Mouse (Mus musculus): ENCODE data around the gene Uqcrfs1. TPM values are rescaled to one million over a fixed set of nuclear protein-coding genes. Genes with fewer than 3 reads are reported as not detected.

Uqcrfs1 gene
- 287 and 288 TPM in 2 replicates for polyA plus RNA-seq (2015; fragmentation: Nextera tagmentation; extraction: Ambion mirVana)

DNA sequence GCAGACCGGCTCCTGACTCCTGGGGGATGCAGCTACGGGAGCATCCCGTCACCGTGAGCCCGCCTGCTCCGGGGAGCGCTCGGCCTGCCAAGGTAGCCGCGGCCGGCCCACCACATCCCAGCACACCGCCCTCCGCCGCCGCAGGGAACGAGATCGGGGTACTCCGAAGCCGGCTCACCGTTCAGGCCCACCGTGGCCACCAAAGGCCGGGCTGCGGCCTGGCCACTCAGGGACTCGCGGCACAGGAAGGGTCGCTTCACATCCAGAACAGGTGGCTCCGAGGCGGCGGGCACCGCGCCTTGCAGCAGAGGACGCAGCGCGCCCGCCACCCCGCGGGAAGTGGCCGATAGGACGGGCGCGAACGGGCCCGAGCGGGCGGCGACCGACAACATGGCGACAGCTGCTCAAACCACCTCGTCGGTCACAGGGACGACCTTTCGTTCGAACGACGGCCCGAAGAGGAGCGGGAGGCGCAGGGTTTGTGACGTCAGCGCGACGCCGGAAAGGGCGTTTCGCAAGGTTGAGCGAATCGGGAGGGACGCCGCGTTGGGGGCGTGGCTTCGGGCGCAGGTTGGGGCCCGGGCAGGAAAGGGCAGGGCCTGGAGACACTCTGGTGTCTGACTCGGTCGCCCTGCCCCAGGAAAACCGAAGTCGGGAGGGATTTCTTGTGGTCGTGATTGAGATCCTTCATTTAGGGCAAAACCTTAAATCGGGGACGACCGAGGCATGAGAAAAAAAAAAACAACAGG lies at the start of gene Uqcrfs1:
TSS of gene Uqcrfs1 (minus strand) at position 507 of the 749 bp plus-strand sequence.
- peaks cover 5% of the 10 kb centered on the region for H3K36me3 ChIP-seq
- ATAC-seq (ENCODE audit: low FRiP score, low read depth), result peak; percentile 99
- under 1% methylated on average over 82 of the region's 82 CpGs for WGBS
- no peaks in the 10 kb centered on the region for H3K9me3 ChIP-seq
- H3K4me1 ChIP-seq (replicated peaks), result peaks cover 15% of the 10 kb centered on the region
- H3K4me2 ChIP-seq, result peak within 1 kb of the TSS; percentile 67
- H3K27ac ChIP-seq (replicated peaks), result peak within 1 kb of the TSS; percentile 76
- H3K4me3 ChIP-seq, result peak within 1 kb of the TSS; percentile 58
- H3K27me3 ChIP-seq, result no peaks in the 10 kb centered on the region
- H3K9ac ChIP-seq, result peak within 1 kb of the TSS; percentile 73

DNA sequence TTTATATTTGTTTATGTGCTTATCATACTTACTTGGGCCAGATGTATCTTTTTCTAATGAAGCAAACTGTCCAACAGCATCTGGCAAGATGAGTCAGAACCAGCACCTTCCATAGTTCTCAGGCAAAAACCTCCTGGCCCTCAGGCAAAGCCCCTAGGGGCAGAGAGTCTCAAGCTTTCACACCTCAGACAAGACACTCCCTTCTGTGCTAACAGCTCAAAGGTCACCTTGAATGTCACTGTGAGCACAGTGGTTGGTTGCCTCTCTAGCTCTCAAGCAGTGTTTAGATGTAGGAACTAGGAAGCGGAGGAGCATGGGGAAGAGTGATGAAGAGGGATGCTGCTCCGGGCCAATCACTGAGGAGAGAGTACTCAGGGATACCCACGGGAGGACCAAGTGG lies 40.6 kb upstream of the Uqcrfs1 start:
- Histone ChIP-seq H3K36me3 (no peaks in the 10 kb centered on the region), H3K9ac (no peak overlapping the region), H3K27ac (replicated peaks) (no peak overlapping the region), H3K4me2 (no peak overlapping the region), H3K4me1 (replicated peaks) (no peaks in the 10 kb centered on the region), H3K4me3 (no peak overlapping the region), H3K27me3 (no peaks in the 10 kb centered on the region), H3K9me3 (no peaks in the 10 kb centered on the region)
- no peak for ATAC-seq (ENCODE audit: low FRiP score, low read depth)
- 91% methylated on average over 3 of the region's 3 CpGs for WGBS

DNA sequence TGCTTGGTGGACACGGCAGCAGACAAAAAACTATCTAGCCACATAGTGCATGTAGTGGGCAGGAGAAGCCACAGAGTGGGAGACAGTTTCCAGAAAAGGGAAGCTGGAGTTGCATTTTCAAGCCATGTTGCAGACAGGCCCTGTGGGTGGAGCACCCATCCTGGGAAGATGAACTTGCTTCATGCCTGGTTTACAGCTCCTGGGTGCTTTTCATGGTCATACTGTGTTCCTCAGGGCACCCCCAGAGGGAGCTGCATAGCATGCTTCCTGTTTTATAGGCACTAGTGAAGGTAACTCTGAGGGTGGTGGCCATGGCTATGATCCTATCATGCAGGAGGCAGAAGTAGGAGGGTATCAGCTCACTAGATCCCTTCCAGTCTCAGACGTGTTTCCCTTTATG lies 37.4 kb upstream of the Uqcrfs1 start:
- no peak overlapping the region for H3K27ac ChIP-seq (replicated peaks)
- ATAC-seq (ENCODE audit: low FRiP score, low read depth), result no peak
- no peaks in the 10 kb centered on the region for H3K36me3 ChIP-seq
- no peaks in the 10 kb centered on the region for H3K9me3 ChIP-seq
- H3K9ac ChIP-seq, result no peak overlapping the region
- no peaks in the 10 kb centered on the region for H3K4me1 ChIP-seq (replicated peaks)
- H3K4me3 ChIP-seq, result no peak overlapping the region
- H3K4me2 ChIP-seq, result no peak overlapping the region
- no peaks in the 10 kb centered on the region for H3K27me3 ChIP-seq
- 70% methylated on average over 2 of the region's 2 CpGs for WGBS

DNA sequence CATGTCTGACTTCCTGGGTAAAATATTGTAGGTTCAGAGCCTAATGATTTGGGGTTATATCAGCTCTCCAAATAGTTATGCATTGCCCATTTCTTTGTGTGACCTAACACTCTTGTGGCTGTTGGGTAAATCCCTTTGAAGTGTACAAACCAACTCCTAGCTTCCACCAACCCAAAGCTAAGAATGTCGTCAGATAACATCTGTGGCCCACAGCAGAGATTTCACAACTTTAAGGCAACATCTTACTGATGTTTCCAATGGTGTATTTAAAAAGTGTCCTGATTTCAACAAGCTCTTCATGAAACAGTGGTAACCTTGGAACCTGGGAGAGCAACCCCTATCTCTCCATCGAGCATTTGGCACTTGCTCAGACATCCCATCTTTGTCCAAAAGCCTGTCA lies 33.6 kb upstream of the Uqcrfs1 start:
- WGBS, result 87% methylated on average over 2 of the region's 2 CpGs
- Histone ChIP-seq H3K27ac (replicated peaks) (no peak overlapping the region), H3K36me3 (no peaks in the 10 kb centered on the region), H3K9ac (no peak overlapping the region), H3K4me1 (replicated peaks) (no peaks in the 10 kb centered on the region), H3K4me3 (no peak overlapping the region), H3K27me3 (no peaks in the 10 kb centered on the region), H3K9me3 (no peaks in the 10 kb centered on the region), H3K4me2 (no peak overlapping the region)
- no peak for ATAC-seq (ENCODE audit: low FRiP score, low read depth)

DNA sequence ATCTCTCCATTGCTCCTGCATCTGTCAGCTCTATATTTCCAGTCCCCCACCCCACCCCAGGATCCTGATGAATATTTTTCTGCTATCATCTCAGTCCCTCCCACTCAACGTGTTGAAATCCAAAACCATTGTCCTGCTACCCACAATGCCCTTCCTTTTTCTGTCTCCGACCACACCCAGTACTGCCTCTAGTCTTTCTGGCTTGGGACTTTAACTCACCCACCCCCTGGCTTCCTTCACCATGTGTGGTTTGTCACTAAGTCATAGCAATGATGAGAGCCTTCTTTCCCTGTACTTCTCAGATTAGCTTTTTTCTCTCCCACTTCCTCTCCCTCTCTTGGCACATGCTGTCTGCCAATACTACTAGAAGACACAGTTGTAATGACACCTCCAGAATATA lies 31.7 kb upstream of the Uqcrfs1 start:
- Histone ChIP-seq H3K36me3 (no peaks in the 10 kb centered on the region), H3K9me3 (no peaks in the 10 kb centered on the region), H3K4me1 (replicated peaks) (no peaks in the 10 kb centered on the region), H3K4me3 (no peak overlapping the region), H3K27ac (replicated peaks) (no peak overlapping the region), H3K4me2 (no peak overlapping the region), H3K27me3 (no peaks in the 10 kb centered on the region), H3K9ac (no peak overlapping the region)
- ATAC-seq (ENCODE audit: low FRiP score, low read depth), result no peak
- WGBS, result 74% methylated on average over 2 of the region's 2 CpGs

DNA sequence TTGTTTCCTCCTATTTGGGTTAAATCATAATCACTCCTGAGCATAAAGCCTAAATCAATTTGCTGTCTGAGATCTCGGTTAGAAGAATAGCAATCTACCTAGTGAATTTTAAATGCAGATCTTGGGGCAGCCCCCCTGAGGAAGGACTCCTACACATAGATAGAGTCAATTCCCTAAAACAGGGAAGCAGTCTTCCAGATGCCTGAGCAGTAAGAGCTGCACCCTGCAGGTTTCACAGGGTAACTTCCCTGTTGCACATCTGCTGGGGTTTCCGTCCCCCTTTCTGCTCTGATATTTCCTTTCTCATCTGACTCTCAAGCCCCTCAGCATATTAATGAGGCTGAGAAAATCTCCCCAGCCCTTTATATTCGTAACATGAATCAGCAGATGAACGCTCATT lies 27.8 kb upstream of the Uqcrfs1 start:
- WGBS, result 60% methylated on average over 4 of the region's 4 CpGs
- no peak for ATAC-seq (ENCODE audit: low FRiP score, low read depth)
- Histone ChIP-seq H3K4me2 (no peak overlapping the region), H3K27ac (replicated peaks) (no peak overlapping the region), H3K9me3 (no peaks in the 10 kb centered on the region), H3K36me3 (no peaks in the 10 kb centered on the region), H3K27me3 (no peaks in the 10 kb centered on the region), H3K4me1 (replicated peaks) (no peaks in the 10 kb centered on the region), H3K9ac (no peak overlapping the region), H3K4me3 (no peak overlapping the region)

DNA sequence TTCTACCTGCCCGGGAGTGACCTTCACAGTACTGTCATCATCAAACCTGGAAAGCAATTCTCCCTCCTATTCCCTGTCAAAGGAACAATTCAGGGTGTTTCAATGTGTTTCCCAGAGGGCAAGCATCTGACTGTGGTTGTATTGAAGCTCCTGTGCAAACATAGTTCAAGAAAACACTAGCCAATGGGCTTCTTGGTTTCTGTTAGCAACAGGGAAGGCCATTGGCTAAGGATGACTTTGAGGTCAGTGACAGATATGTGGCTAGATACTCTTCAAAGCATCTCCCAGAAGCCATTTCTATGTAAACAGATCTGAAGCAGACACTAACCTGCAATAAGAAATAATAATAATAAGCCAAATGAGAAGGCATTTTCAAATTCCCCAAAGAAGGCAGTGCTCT lies 25.0 kb upstream of the Uqcrfs1 start:
- no peak overlapping the region for H3K4me3 ChIP-seq
- no peak overlapping the region for H3K9ac ChIP-seq
- H3K27me3 ChIP-seq, result no peaks in the 10 kb centered on the region
- H3K27ac ChIP-seq (replicated peaks), result no peak overlapping the region
- H3K4me2 ChIP-seq, result no peak overlapping the region
- no peaks in the 10 kb centered on the region for H3K36me3 ChIP-seq
- H3K9me3 ChIP-seq, result no peaks in the 10 kb centered on the region
- no peak for ATAC-seq (ENCODE audit: low FRiP score, low read depth)
- WGBS, result 90% methylated on average over 1 of the region's 1 CpGs
- H3K4me1 ChIP-seq (replicated peaks), result no peaks in the 10 kb centered on the region

DNA sequence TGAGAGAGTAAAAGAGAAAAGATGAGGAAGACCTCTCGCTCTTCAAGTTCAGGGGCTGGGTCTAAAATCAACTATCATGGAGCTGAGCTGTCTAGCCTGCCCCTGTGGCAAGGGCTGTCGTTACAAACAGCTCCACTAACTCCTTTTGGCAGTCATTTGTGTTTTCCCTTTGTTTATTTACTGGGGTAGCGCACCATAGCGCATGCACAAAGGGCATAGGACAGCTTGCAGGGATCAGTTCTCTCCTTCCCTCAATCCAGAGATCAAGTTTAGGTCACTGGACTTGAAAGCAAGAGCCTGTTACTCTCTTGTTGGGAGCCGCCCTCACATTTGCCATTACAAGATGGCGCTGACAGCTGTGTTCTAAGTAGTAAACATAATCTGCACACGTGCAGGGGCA lies 22.4 kb upstream of the Uqcrfs1 start:
- H3K36me3 ChIP-seq, result no peaks in the 10 kb centered on the region
- no peaks in the 10 kb centered on the region for H3K9me3 ChIP-seq
- ATAC-seq (ENCODE audit: low FRiP score, low read depth), result no peak
- no peak overlapping the region for H3K4me2 ChIP-seq
- no peak overlapping the region for H3K27ac ChIP-seq (replicated peaks)
- no peak overlapping the region for H3K9ac ChIP-seq
- no peaks in the 10 kb centered on the region for H3K4me1 ChIP-seq (replicated peaks)
- 66% methylated on average over 7 of the region's 7 CpGs for WGBS
- H3K27me3 ChIP-seq, result no peaks in the 10 kb centered on the region
- H3K4me3 ChIP-seq, result no peak overlapping the region

DNA sequence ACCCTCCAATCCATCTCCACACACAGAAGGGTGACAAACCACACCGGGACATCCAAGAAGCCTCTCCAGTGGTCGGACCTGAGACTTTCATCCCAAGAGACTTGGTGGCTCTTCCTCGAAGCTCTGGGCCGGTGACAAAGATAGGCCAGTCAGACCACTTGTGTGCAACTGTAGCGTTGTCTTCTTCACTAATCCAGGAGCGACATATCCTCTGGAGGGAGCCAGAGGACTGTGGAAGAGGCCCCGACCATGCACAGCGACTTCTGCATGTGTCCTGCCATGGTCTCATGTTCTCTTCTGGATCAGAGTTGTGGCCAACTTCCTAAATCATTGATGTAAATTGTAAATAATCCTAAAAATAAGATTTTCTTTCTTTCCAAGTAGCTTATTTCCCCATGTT lies 21.6 kb upstream of the Uqcrfs1 start:
- Histone ChIP-seq H3K4me2 (no peak overlapping the region), H3K9me3 (no peaks in the 10 kb centered on the region), H3K36me3 (no peaks in the 10 kb centered on the region), H3K9ac (no peak overlapping the region), H3K4me1 (replicated peaks) (no peaks in the 10 kb centered on the region), H3K4me3 (no peak overlapping the region), H3K27ac (replicated peaks) (no peak overlapping the region), H3K27me3 (no peaks in the 10 kb centered on the region)
- 66% methylated on average over 8 of the region's 8 CpGs for WGBS
- no peak for ATAC-seq (ENCODE audit: low FRiP score, low read depth)

DNA sequence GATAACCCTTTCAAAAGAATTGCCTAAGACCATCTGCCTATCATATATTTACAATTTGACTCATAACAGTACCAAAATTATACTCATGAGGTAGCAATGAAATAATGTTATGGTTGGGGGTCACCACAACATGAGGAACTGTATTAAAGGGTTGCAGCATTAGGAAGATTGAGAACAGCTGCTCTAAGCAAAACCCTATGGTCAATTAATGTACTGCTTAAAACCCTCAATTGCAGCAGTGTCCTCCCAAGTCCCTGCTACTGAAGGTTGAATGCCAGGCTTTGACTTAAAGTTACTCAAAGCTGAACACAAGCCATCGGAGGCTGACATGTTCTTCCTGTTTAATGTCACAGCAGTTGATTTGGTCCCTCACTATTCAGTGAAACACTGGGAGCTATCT lies 15.4 kb upstream of the Uqcrfs1 start:
- Histone ChIP-seq H3K4me2 (no peak overlapping the region), H3K27ac (replicated peaks) (no peak overlapping the region), H3K36me3 (no peaks in the 10 kb centered on the region), H3K27me3 (no peaks in the 10 kb centered on the region), H3K4me1 (replicated peaks) (no peaks in the 10 kb centered on the region), H3K9me3 (no peaks in the 10 kb centered on the region), H3K9ac (no peak overlapping the region), H3K4me3 (no peak overlapping the region)
- 97% methylated on average over 1 of the region's 1 CpGs for WGBS
- no peak for ATAC-seq (ENCODE audit: low FRiP score, low read depth)

DNA sequence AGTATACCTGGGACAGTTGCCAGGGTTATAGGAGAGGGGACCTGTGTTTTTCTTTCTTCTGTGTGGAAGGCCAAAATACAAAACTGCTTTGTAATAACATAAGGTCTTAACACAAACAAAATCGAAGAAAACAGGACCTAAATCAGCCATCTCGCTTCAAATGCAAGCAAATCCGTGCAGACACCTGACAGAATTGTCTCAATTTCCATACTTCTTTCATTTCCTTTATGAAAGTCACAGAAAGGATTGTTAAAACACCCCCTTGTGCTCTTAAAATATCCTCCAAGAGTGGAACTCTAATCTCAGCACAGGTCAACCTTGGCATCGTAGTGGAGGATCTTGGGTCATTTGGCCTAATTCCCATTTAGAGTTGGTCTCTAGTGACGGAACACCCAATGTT lies 14.9 kb upstream of the Uqcrfs1 start:
- H3K4me2 ChIP-seq, result no peak overlapping the region
- no peak for ATAC-seq (ENCODE audit: low FRiP score, low read depth)
- no peak overlapping the region for H3K4me3 ChIP-seq
- no peaks in the 10 kb centered on the region for H3K27me3 ChIP-seq
- no peaks in the 10 kb centered on the region for H3K9me3 ChIP-seq
- H3K27ac ChIP-seq (replicated peaks), result no peak overlapping the region
- no peaks in the 10 kb centered on the region for H3K4me1 ChIP-seq (replicated peaks)
- WGBS, result 91% methylated on average over 5 of the region's 5 CpGs
- H3K9ac ChIP-seq, result no peak overlapping the region
- H3K36me3 ChIP-seq, result no peaks in the 10 kb centered on the region

DNA sequence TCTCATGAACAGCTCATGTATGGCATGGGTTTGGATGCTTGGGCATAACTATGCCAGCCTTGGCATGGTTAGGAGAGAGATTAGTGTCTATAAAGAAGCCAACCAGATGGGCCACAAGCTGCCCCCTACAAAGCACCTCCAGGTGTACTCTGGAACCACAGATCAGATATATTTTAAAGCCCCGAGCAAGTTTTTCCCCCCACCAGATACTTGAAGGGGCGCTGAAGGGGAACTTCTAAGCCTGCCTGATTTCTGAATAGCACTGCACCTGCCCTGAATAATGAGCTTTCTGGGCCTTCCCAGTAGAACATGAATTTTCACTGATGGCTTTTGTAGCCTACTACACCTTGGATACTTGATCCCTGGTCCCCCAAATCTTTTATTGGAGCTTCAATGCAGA lies 12.6 kb upstream of the Uqcrfs1 start:
- H3K4me1 ChIP-seq (replicated peaks), result no peaks in the 10 kb centered on the region
- H3K9me3 ChIP-seq, result no peaks in the 10 kb centered on the region
- H3K4me2 ChIP-seq, result no peak overlapping the region
- ATAC-seq (ENCODE audit: low FRiP score, low read depth), result no peak
- no peak overlapping the region for H3K4me3 ChIP-seq
- H3K27me3 ChIP-seq, result no peaks in the 10 kb centered on the region
- no peaks in the 10 kb centered on the region for H3K36me3 ChIP-seq
- WGBS, result 90% methylated on average over 2 of the region's 2 CpGs
- no peak overlapping the region for H3K27ac ChIP-seq (replicated peaks)
- H3K9ac ChIP-seq, result no peak overlapping the region

DNA sequence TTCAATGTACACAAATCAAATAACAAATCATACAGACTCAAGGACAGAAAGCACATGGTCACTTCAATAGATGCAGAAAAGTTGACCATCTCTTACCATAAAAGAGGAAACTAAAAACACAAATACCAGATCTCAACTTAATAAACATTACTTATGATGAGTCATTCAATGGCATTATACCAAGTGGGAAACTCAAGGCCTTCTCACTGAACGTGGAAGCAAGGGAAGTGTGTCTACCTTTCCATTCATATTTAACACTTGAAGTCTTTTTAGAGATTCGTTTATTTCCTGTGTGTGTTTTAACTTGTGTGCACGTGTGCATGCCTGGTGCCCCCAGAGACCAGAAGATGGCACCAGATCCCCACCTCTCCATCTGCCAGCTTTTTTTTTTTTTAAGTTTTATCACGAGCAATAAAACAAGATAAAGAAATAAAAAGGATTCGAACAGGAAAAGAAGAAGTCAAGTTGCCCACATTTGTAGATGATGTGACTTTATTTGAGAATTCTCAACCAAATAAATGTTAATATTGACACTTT lies 8.0 kb upstream of the Uqcrfs1 start:
- 39% methylated on average over 5 of the region's 5 CpGs for WGBS
- H3K4me1 ChIP-seq (replicated peaks), result no peaks in the 10 kb centered on the region
- H3K9me3 ChIP-seq, result no peaks in the 10 kb centered on the region
- H3K9ac ChIP-seq, result no peak overlapping the region
- H3K27ac ChIP-seq (replicated peaks), result no peak overlapping the region
- no peaks in the 10 kb centered on the region for H3K36me3 ChIP-seq
- H3K4me2 ChIP-seq, result no peak overlapping the region
- no peak for ATAC-seq (ENCODE audit: low FRiP score, low read depth)
- no peak overlapping the region for H3K4me3 ChIP-seq
- H3K27me3 ChIP-seq, result no peaks in the 10 kb centered on the region
